Mouse (Mus musculus) liver, embryonic 11.5 days (tissue): ENCODE results near the gene Zfp652. TPM values are rescaled to one million over a fixed set of nuclear protein-coding genes. Genes with fewer than 3 reads are reported as not detected.

Experiments
- ATAC-seq: fragments of 200-750 bp; cut with Nextera tagmentation; replicated peaks from 2 replicates; pipeline ENCODE4 v1.8.0; 2017; ENCODE audit warnings: moderate number of reproducible peaks, mild to moderate bottlenecking, moderate TSS enrichment, moderate library complexity; ENCODE audit not compliant: low FRiP score
- DNase-seq: peaks from one replicate; pipeline ENCODE4 v3.0.0-alpha.2; 2017; ENCODE audit warnings: low spot score
- H3K27ac ChIP-seq: fragments of 300-500 bp; sonication (generic); 2 replicates; pipeline ENCODE4 v1.5.1; 2014; ENCODE audit warnings: mild to moderate bottlenecking, low read depth, low read length, control low read depth
- H3K27me3 ChIP-seq: fragments of 300-500 bp; sonication (generic); replicated peaks from 2 replicates; pipeline ENCODE4 v1.6.1; 2014; ENCODE audit warnings: low read length, mixed read lengths; ENCODE audit not compliant: control insufficient read depth, insufficient read depth
- H3K36me3 ChIP-seq: fragments of 300-500 bp; sonication (generic); 2 replicates; pipeline ENCODE4 v1.6.1; 2014; ENCODE audit warnings: mild to moderate bottlenecking, low read length, moderate library complexity, mixed read lengths; ENCODE audit not compliant: control insufficient read depth, insufficient read depth
- H3K4me1 ChIP-seq: fragments of 300-500 bp; sonication (generic); replicated peaks from 2 replicates; pipeline ENCODE4 v1.6.1; 2014; ENCODE audit warnings: low read length, mixed read lengths; ENCODE audit not compliant: control insufficient read depth, insufficient read depth
- H3K4me2 ChIP-seq: fragments of 300-500 bp; sonication (generic); 2 replicates; pipeline ENCODE4 v1.6.1; 2014; ENCODE audit warnings: mild to moderate bottlenecking, control low read depth, moderate library complexity
- H3K4me3 ChIP-seq: fragments of 300-500 bp; sonication (generic); 2 replicates; pipeline ENCODE4 v1.5.1; 2014; ENCODE audit warnings: low read depth, low read length, control low read depth
- H3K9ac ChIP-seq: fragments of 300-500 bp; sonication (generic); 2 replicates; pipeline ENCODE4 v1.6.1; 2014; ENCODE audit warnings: low read depth, low read length, control low read depth
- H3K9me3 ChIP-seq: fragments of 300-500 bp; sonication (generic); 2 replicates; pipeline ENCODE4 v1.6.1; 2016; ENCODE audit warnings: low read length, inconsistent platforms, mixed read lengths; ENCODE audit not compliant: control insufficient read depth
- WGBS: fragments of 180-500 bp; shearing (Covaris S2); extraction: QIAGEN DNeasy Blood & Tissue Kit; methylation state at CpG from one replicate; pipeline ENCODE4 v1.1.7; 2014; 5-methylcytosine and 5-hydroxymethylcytosine counted together
- polyA plus RNA-seq: library from polyadenylated mRNA; unstranded; fragments of >200 nt; fragmentation: Nextera tagmentation; extraction: Ambion mirVana; gene quantifications from 2 replicates; pipeline ENCODE4 v1.2.1, GENCODE M21; 2014

Gene Zfp652
- polyA plus RNA-seq, 1 experiment from 2014 or later, result 8.7 TPM

- WGBS, result 78% methylated on average over 4 of the region's 4 CpGs
- Histone ChIP-seq H3K36me3 (no peaks in the 10 kb centered on the region), H3K9me3 (no peaks in the 10 kb centered on the region), H3K4me1 (peaks cover 20% of the 10 kb centered on the region), H3K4me3 (no peak overlapping the region), H3K27me3 (no peaks in the 10 kb centered on the region), H3K27ac (no peak overlapping the region), H3K9ac (no peak overlapping the region; the same call in 1 of the 2 replicates), H3K4me2 (no peak overlapping the region; the same call in 1 of the 2 replicates)
- ATAC-seq (no peak), DNase-seq (no peak)
Measured at GRCm38 (mm10) chr11:95778831-95779251, 66.4 kb downstream of the Zfp652 start.

- Histone ChIP-seq H3K9me3 (no peaks in the 10 kb centered on the region), H3K4me1 (peaks cover 20% of the 10 kb centered on the region), H3K9ac (no peak overlapping the region), H3K27me3 (no peaks in the 10 kb centered on the region), H3K4me2 (no peak overlapping the region), H3K36me3 (no peaks in the 10 kb centered on the region), H3K27ac (no peak overlapping the region), H3K4me3 (no peak overlapping the region)
- DNase-seq (no peak), ATAC-seq (no peak)
- WGBS, result 86% methylated on average over 4 of the region's 4 CpGs
Measured at GRCm38 (mm10) chr11:95779366-95779765, 66.9 kb downstream of the Zfp652 start.

- Histone ChIP-seq H3K9ac (no peak overlapping the region), H3K36me3 (no peaks in the 10 kb centered on the region), H3K4me3 (no peak overlapping the region), H3K27me3 (no peaks in the 10 kb centered on the region), H3K9me3 (no peaks in the 10 kb centered on the region), H3K4me1 (peaks cover 20% of the 10 kb centered on the region), H3K4me2 (no peak overlapping the region), H3K27ac (no peak overlapping the region)
- 86% methylated on average over 8 of the region's 8 CpGs for WGBS
- DNase-seq, result no peak
- no peak for ATAC-seq
Measured at GRCm38 (mm10) chr11:95780480-95780879, 68.0 kb downstream of the Zfp652 start.

- no peak for ATAC-seq
- H3K27me3 ChIP-seq, result no peaks in the 10 kb centered on the region
- peaks cover 20% of the 10 kb centered on the region for H3K4me1 ChIP-seq
- no peaks in the 10 kb centered on the region for H3K36me3 ChIP-seq
- H3K9ac ChIP-seq, result no peak overlapping the region
- 85% methylated on average over 11 of the region's 11 CpGs for WGBS
- H3K4me3 ChIP-seq, result no peak overlapping the region
- no peak for DNase-seq
- no peak overlapping the region for H3K27ac ChIP-seq
- no peaks in the 10 kb centered on the region for H3K9me3 ChIP-seq
- no peak overlapping the region for H3K4me2 ChIP-seq
Measured at GRCm38 (mm10) chr11:95781557-95781956, 69.1 kb downstream of the Zfp652 start.

- 77% methylated on average over 4 of the region's 4 CpGs for WGBS
- Histone ChIP-seq H3K4me1 (peaks cover 3% of the 10 kb centered on the region), H3K27me3 (no peaks in the 10 kb centered on the region)
Measured at GRCm38 (mm10) chr11:95783457-95783856, 71.0 kb downstream of the Zfp652 start.

GRCm38 (mm10) chr11:95783958-95784357, 71.5 kb downstream of the Zfp652 start:
- WGBS, result 80% methylated on average over 9 of the region's 9 CpGs
- H3K9me3 ChIP-seq, result no peaks in the 10 kb centered on the region
- ATAC-seq (no peak), DNase-seq (no peak)
- H3K4me3 ChIP-seq, result no peak overlapping the region
- no peaks in the 10 kb centered on the region for H3K4me1 ChIP-seq
- H3K9ac ChIP-seq, result no peak overlapping the region
- H3K4me2 ChIP-seq, result no peak overlapping the region
- H3K27me3 ChIP-seq, result no peaks in the 10 kb centered on the region
- no peak overlapping the region for H3K27ac ChIP-seq
- H3K36me3 ChIP-seq, result no peaks in the 10 kb centered on the region

More at GRCm38 (mm10) chr11:95783457-95783856, 71.0 kb downstream of the Zfp652 start:
- Histone ChIP-seq H3K27ac (no peak overlapping the region), H3K9ac (no peak overlapping the region), H3K36me3 (no peaks in the 10 kb centered on the region), H3K4me2 (no peak overlapping the region), H3K9me3 (no peaks in the 10 kb centered on the region), H3K4me3 (no peak overlapping the region)
- ATAC-seq (no peak), DNase-seq (no peak)

GRCm38 (mm10) chr11:95785675-95786074, 73.2 kb downstream of the Zfp652 start:
- H3K9me3 ChIP-seq, result no peaks in the 10 kb centered on the region
- H3K27me3 ChIP-seq, result no peaks in the 10 kb centered on the region
- H3K4me2 ChIP-seq, result no peak overlapping the region
- no peak for ATAC-seq
- 86% methylated on average over 4 of the region's 4 CpGs for WGBS
- H3K4me1 ChIP-seq, result no peaks in the 10 kb centered on the region
- DNase-seq, result no peak
- H3K4me3 ChIP-seq, result no peak overlapping the region
- H3K9ac ChIP-seq, result no peak overlapping the region
- no peaks in the 10 kb centered on the region for H3K36me3 ChIP-seq
- H3K27ac ChIP-seq, result no peak overlapping the region

- no peaks in the 10 kb centered on the region for H3K36me3 ChIP-seq
- H3K4me3 ChIP-seq, result no peak overlapping the region
- 84% methylated on average over 6 of the region's 6 CpGs for WGBS
- no peak overlapping the region for H3K4me2 ChIP-seq
- H3K9ac ChIP-seq, result no peak overlapping the region
- H3K27me3 ChIP-seq, result no peaks in the 10 kb centered on the region
- DNase-seq (no peak), ATAC-seq (no peak; the same call in 1 of the 2 replicates)
- H3K4me1 ChIP-seq, result no peaks in the 10 kb centered on the region
- H3K27ac ChIP-seq, result no peak overlapping the region
- no peaks in the 10 kb centered on the region for H3K9me3 ChIP-seq
Measured at GRCm38 (mm10) chr11:95786511-95786910, 74.0 kb downstream of the Zfp652 start.

GRCm38 (mm10) chr11:95789451-95789891, 77.0 kb downstream of the Zfp652 start:
- ATAC-seq (no peak), DNase-seq (no peak)
- peaks cover 13% of the 10 kb centered on the region for H3K4me1 ChIP-seq
- H3K9me3 ChIP-seq, result no peaks in the 10 kb centered on the region
- H3K4me3 ChIP-seq, result no peak overlapping the region
- H3K27ac ChIP-seq, result no peak overlapping the region
- WGBS, result 80% methylated on average over 8 of the region's 8 CpGs
- H3K9ac ChIP-seq, result no peak overlapping the region
- H3K36me3 ChIP-seq, result no peaks in the 10 kb centered on the region
- H3K4me2 ChIP-seq, result no peak overlapping the region
- H3K27me3 ChIP-seq, result no peaks in the 10 kb centered on the region
